Mouse (Mus musculus) MEL (cell line): Measurements from ENCODE around the gene Nlk. TPM values are rescaled to one million over a fixed set of nuclear protein-coding genes. Genes with fewer than 3 reads are reported as not detected.

Experiments
- DNase-seq: peaks from one replicate; pipeline ENCODE4 v3.0.0; 2011; ENCODE audit warnings: low read depth, low spot score
- H3K27ac ChIP-seq: 2 replicates; pipeline ENCODE4 v1.5.1; 2012; ENCODE audit warnings: low read depth, mild to moderate bottlenecking, control low read depth, low read length, moderate library complexity; ENCODE audit not compliant: control insufficient read depth
- H3K27me3 ChIP-seq, 2 experiments: fragments of 150-350 bp in 1 of 2; sonication (generic) in 1 of 2; 2 replicates each; pipeline ENCODE4 v1.6.1; 2012; ENCODE audit warnings: low read length in 2 of 2, mild to moderate bottlenecking in 2 of 2, improper control_type of control experiment in 1 of 2, moderate library complexity in 1 of 2; ENCODE audit not compliant: insufficient read depth in 2 of 2, control insufficient read depth in 1 of 2
- H3K36me3 ChIP-seq, 2 experiments: 2 replicates each; pipeline ENCODE4 v1.6.1; 2012 to 2014; ENCODE audit warnings: low read length in 2 of 2, improper control_type of control experiment in 1 of 2, inconsistent platforms in 1 of 2, mild to moderate bottlenecking in 1 of 2; ENCODE audit not compliant: insufficient read depth in 2 of 2, control insufficient read depth in 1 of 2
- H3K4me1 ChIP-seq, 2 experiments: fragments of 150-350 bp in 1 of 2; sonication (generic) in 1 of 2; 2 replicates each; pipeline ENCODE4 v1.6.1; 2012; ENCODE audit warnings: low read length in 2 of 2, improper control_type of control experiment in 1 of 2, mild to moderate bottlenecking in 1 of 2; ENCODE audit not compliant: insufficient read depth in 2 of 2, control insufficient read depth in 1 of 2
- H3K4me3 ChIP-seq, 2 experiments: fragments of 150-350 bp in 1 of 2; sonication (generic) in 1 of 2; 2 replicates each; pipeline ENCODE4 v1.5.1; 2012; ENCODE audit warnings: low read depth in 2 of 2, low read length in 2 of 2, mild to moderate bottlenecking in 2 of 2, moderate library complexity in 2 of 2, control low read depth in 1 of 2, improper control_type of control experiment in 1 of 2; ENCODE audit not compliant: control insufficient read depth in 1 of 2, insufficient read depth in 1 of 2
- H3K79me2 ChIP-seq: 2 replicates; pipeline ENCODE4 v1.6.1; 2012; ENCODE audit warnings: mild to moderate bottlenecking, low read length, moderate library complexity; ENCODE audit not compliant: control insufficient read depth, poor library complexity, insufficient read depth
- H3K9ac ChIP-seq: 2 replicates; pipeline ENCODE4 v1.6.1; 2012; ENCODE audit warnings: low read depth, mild to moderate bottlenecking, control low read depth, low read length, moderate library complexity; ENCODE audit not compliant: control insufficient read depth, poor library complexity, severe bottlenecking
- H3K9me3 ChIP-seq: fragments of 150-350 bp; sonication (generic); replicated peaks from 2 replicates; pipeline ENCODE4 v1.6.1; 2012; ENCODE audit warnings: mild to moderate bottlenecking, low read length, improper control_type of control experiment, moderate library complexity; ENCODE audit not compliant: insufficient read depth
- BHLHE40 ChIP-seq: IDR thresholded peaks from 2 replicates; pipeline ENCODE4 v1.6.1; 2012; ENCODE audit warnings: low read depth, mild to moderate bottlenecking, inconsistent platforms, low read length, improper control_type of control experiment, borderline replicate concordance
- CHD2 ChIP-seq: IDR thresholded peaks from 2 replicates; pipeline ENCODE4 v1.6.1; 2011; ENCODE audit warnings: low read length, improper control_type of control experiment
- ELF1 ChIP-seq: IDR thresholded peaks from 2 replicates; pipeline ENCODE4 v1.6.1; 2014; ENCODE audit warnings: low read depth, mild to moderate bottlenecking, inconsistent platforms, low read length, improper control_type of control experiment, moderate library complexity
- GATA1 ChIP-seq: IDR thresholded peaks from 2 replicates; pipeline ENCODE4 v1.6.1; 2011; ENCODE audit warnings: low read depth, low read length, improper control_type of control experiment
- HCFC1 ChIP-seq: IDR thresholded peaks from 2 replicates; pipeline ENCODE4 v1.6.1; 2012; ENCODE audit warnings: low read depth, mild to moderate bottlenecking, inconsistent platforms, low read length, improper control_type of control experiment, moderate library complexity
- KAT2A ChIP-seq: conservative IDR thresholded peaks from 2 replicates; pipeline ENCODE4 v1.6.1; 2012; ENCODE audit warnings: low read depth, low read length, improper control_type of control experiment, inconsistent platforms
- MAFK ChIP-seq: IDR thresholded peaks from 2 replicates; pipeline ENCODE4 v1.6.1; 2011; ENCODE audit warnings: low read depth, mild to moderate bottlenecking, low read length, improper control_type of control experiment, borderline replicate concordance
- MAX ChIP-seq: IDR thresholded peaks from 2 replicates; pipeline ENCODE4 v1.6.1; 2011; ENCODE audit warnings: low read length, improper control_type of control experiment
- MAZ ChIP-seq: IDR thresholded peaks from 2 replicates; pipeline ENCODE4 v1.6.1; 2012; ENCODE audit warnings: low read depth, mild to moderate bottlenecking, inconsistent platforms, low read length, improper control_type of control experiment
- MXI1 ChIP-seq: IDR thresholded peaks from 2 replicates; pipeline ENCODE4 v1.6.1; 2011; ENCODE audit warnings: mild to moderate bottlenecking, low read depth, low read length, improper control_type of control experiment
- MYB ChIP-seq: IDR thresholded peaks from 2 replicates; pipeline ENCODE4 v1.6.1; 2011; ENCODE audit warnings: mild to moderate bottlenecking, low read depth, low read length, improper control_type of control experiment
- MYC ChIP-seq: IDR thresholded peaks from 2 replicates; pipeline ENCODE4 v1.6.1; 2011; ENCODE audit warnings: low read depth, mild to moderate bottlenecking, low read length, improper control_type of control experiment, moderate library complexity
- NRF1 ChIP-seq: IDR thresholded peaks from 2 replicates; pipeline ENCODE4 v1.6.1; 2014; ENCODE audit warnings: low read depth, mild to moderate bottlenecking, inconsistent platforms, low read length, improper control_type of control experiment, moderate library complexity; ENCODE audit not compliant: poor library complexity, insufficient read depth, severe bottlenecking
- POLR2AphosphoS2 ChIP-seq: IDR thresholded peaks from 2 replicates; pipeline ENCODE4 v1.6.1; 2011; ENCODE audit warnings: low read length, improper control_type of control experiment
- RAD21 ChIP-seq: IDR thresholded peaks from 2 replicates; pipeline ENCODE4 v1.6.1; 2011; ENCODE audit warnings: mild to moderate bottlenecking, low read depth, low read length, improper control_type of control experiment
- SIN3A ChIP-seq: IDR thresholded peaks from 2 replicates; pipeline ENCODE4 v1.6.1; 2012; ENCODE audit warnings: low read length, improper control_type of control experiment, inconsistent platforms
- SMC3 ChIP-seq: IDR thresholded peaks from 2 replicates; pipeline ENCODE4 v1.6.1; 2011; ENCODE audit warnings: low read depth, low read length, improper control_type of control experiment
- TCF12 ChIP-seq: IDR thresholded peaks from 2 replicates; pipeline ENCODE4 v1.6.1; 2014; ENCODE audit warnings: low read depth, mild to moderate bottlenecking, inconsistent platforms, low read length, improper control_type of control experiment, moderate library complexity
- USF1 ChIP-seq: IDR thresholded peaks from 2 replicates; pipeline ENCODE4 v1.6.1; 2014; ENCODE audit warnings: low read depth, mild to moderate bottlenecking, inconsistent platforms, low read length, improper control_type of control experiment, moderate library complexity
- USF2 ChIP-seq, 2 experiments: IDR thresholded peaks; 2 replicates each; pipeline ENCODE4 v1.6.1; 2011 to 2012; ENCODE audit warnings: improper control_type of control experiment in 2 of 2, low read length in 2 of 2, borderline replicate concordance in 1 of 2, inconsistent platforms in 1 of 2, low read depth in 1 of 2, mild to moderate bottlenecking in 1 of 2; ENCODE audit not compliant: insufficient read depth in 1 of 2
- ZC3H11A ChIP-seq: IDR thresholded peaks from 2 replicates; pipeline ENCODE4 v1.6.1; 2012; ENCODE audit warnings: low read depth, mild to moderate bottlenecking, inconsistent platforms, low read length, improper control_type of control experiment
- ZMIZ1 ChIP-seq: IDR thresholded peaks from 2 replicates; pipeline ENCODE4 v1.6.1; 2012; ENCODE audit warnings: low read depth, mild to moderate bottlenecking, inconsistent platforms, low read length, improper control_type of control experiment, moderate library complexity
- ZNF384 ChIP-seq: IDR thresholded peaks from 2 replicates; pipeline ENCODE4 v1.6.1; 2012; ENCODE audit warnings: low read depth, mild to moderate bottlenecking, inconsistent platforms, low read length, improper control_type of control experiment
- polyA plus RNA-seq, 2 experiments: library from polyadenylated mRNA; stranded (reverse) in 1 of 2; unstranded in 1 of 2; fragments of >175 nt in 1 of 2; fragments of >200 nt in 1 of 2; gene quantifications; 2 replicates each; pipeline versions ENCODE4 v1.2.1 to v1.2.4; 2012; ENCODE audit warnings: low replicate concordance in 2 of 2, low read depth in 1 of 2; ENCODE audit not compliant: insufficient read length in 2 of 2, insufficient read depth in 1 of 2, missing spikeins in 1 of 2
- total RNA-seq: library from RNA; depleted of rRNA; stranded (reverse); fragments of 300-350 nt; gene quantifications from 2 replicates; pipeline ENCODE4 v1.2.3, GENCODE M21; 2012

The Nlk gene
- total and polyA plus RNA-seq, 3 experiments, result 16.9 to 17.9 TPM; not detected in 1

- TF ChIP-seq NRF1 (no peak), USF2 (IDR thresholded peaks at IDR 0.05; ENCODE audit: borderline replicate concordance in 1 of 2, insufficient read depth in 1 of 2, low read depth in 1 of 2, low read length in 2 of 2) (no peak), RAD21 (no peak), MYC (no peak), GATA1 (no peak), ZC3H11A (no peak), TCF12 (no peak), HCFC1 (no peak), MYB (no peak), POLR2AphosphoS2 (no peak), ZNF384 (no peak), MAX (no peak), BHLHE40 (no peak), MAFK (no peak), MXI1 (no peak), ZMIZ1 (no peak)
- Histone ChIP-seq H3K27ac (no peak overlapping the region), H3K9me3 (no peaks in the 10 kb centered on the region), H3K27me3 (peaks cover 29 to 41% of the 10 kb centered on the region in 2 experiments), H3K9ac (no peak overlapping the region), H3K36me3 (peaks cover 0 to 3% of the 10 kb centered on the region in 2 experiments; a peak in 2 of 4 replicates), H3K4me1 (no peaks in the 10 kb centered on the region; a peak in 1 of 4 replicates), H3K79me2 (no peaks in the 10 kb centered on the region; the same call in 1 of the 2 replicates), H3K4me3 (no peak overlapping the region)
- no peak for DNase-seq
Measured at GRCm38 (mm10) chr11:78702319-78702718, 5.1 kb upstream of the Nlk start.

- H3K27ac ChIP-seq, result peak overlapping the region; percentile 78
- peaks cover 0 to 21% of the 10 kb centered on the region in 2 experiments for H3K4me1 ChIP-seq
- TF ChIP-seq MXI1, result 0 out of 2 replicates have a peak, but pooled peaks have one; percentile 47
- TF ChIP-seq GATA1, result peak; percentile 95
- no peak for TF ChIP-seq ZMIZ1
- TF ChIP-seq SMC3, result 0 out of 2 replicates have a peak, but pooled peaks have one; percentile 17
- TF ChIP-seq MAZ, result no peak
- no peak; the same call in none of the 2 replicates for TF ChIP-seq KAT2A
- peak; percentile 75; the same call in 1 of the 2 replicates for TF ChIP-seq HCFC1
- 0 out of 2 replicates have a peak, but pooled peaks have one; percentile 36 for TF ChIP-seq MYC
- TF ChIP-seq USF1, result no peak
- 0 out of 2 replicates have a peak, but pooled peaks have one; percentile 20 for TF ChIP-seq TCF12
- peak; percentile 68; the same call in 1 of the 2 replicates for TF ChIP-seq ZNF384
- TF ChIP-seq ELF1, result peak; percentile 58; the same call in 1 of the 2 replicates
- peak; percentile 66; the same call in 1 of the 2 replicates for TF ChIP-seq SIN3A
- peak; percentile 75 for TF ChIP-seq CHD2
- H3K9me3 ChIP-seq, result no peaks in the 10 kb centered on the region
- peak; percentile 99 for DNase-seq
- peak overlapping the region; percentile 56 to 97 for H3K4me3 ChIP-seq
- H3K79me2 ChIP-seq, result peaks cover 29% of the 10 kb centered on the region
- H3K27me3 ChIP-seq, result peaks cover 13 to 22% of the 10 kb centered on the region in 2 experiments
- peaks cover 0 to 31% of the 10 kb centered on the region in 2 experiments; a peak in 2 of 4 replicates for H3K36me3 ChIP-seq
- peak overlapping the region; percentile 61 for H3K9ac ChIP-seq
Measured at GRCm38 (mm10) chr11:78697753-78698171, 589 bp upstream of the Nlk start.
